Comparison of ENCODE assay signal across 17 mouse cellular contexts in the genomic region with DNA sequence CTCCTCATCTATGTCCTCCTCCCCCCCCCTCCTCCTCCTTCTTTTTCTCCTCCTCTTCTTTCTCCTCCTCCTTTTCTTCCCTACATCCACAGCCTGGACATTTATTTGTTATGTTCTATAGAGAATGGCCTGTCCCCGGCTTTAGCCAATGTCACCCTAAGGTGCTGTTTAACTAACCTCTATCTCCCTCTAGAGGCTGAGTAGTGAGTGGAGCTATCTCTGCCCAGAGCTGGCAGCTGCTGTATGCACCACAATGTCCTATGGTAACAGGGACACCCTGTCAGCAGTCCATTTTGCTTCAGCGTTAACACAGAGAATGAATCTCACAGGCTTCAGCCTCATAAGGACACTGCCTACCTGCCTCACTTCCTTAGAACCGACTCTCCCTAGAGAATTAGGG.
A peak's percentile ranks its signal among the peaks of the same experiment; 100 is the strongest.
DNase-seq lines count a peak whose midpoint lies in the region; ATAC-seq and TF ChIP-seq lines count a peak whose summit lies in the region.
"Had no signal": no experiment of that assay in that cellular context is flagged by ENCODE, and none has a peak within 500 bp of the region (broad histone marks: within the 10 kb centered on the region; RNA-seq: fewer than 3 reads in every experiment).

No protein-coding gene starts in this region.

- TF ChIP-seq CTCF in kidney, postnatal 0 days (IDR thresholded peaks at IDR 0.05; ENCODE audit: low read depth): peak; percentile 55

- no peak overlapping the region for H3K4me2 ChIP-seq in kidney, postnatal 0 days (ENCODE audit: low read length)
- H3K4me2 ChIP-seq in midbrain, embryonic 14.5 days (ENCODE audit: low read length): no peak overlapping the region
- H3K4me2 ChIP-seq in midbrain, embryonic 11.5 days: no peak overlapping the region
- H3K4me2 ChIP-seq: embryonic facial prominence, embryonic 13.5 days; heart, embryonic 15.5 days; hindbrain, embryonic 14.5 days; midbrain, embryonic 13.5 days had no signal

- no peaks in the 10 kb centered on the region for H3K9me3 ChIP-seq in kidney, postnatal 0 days (replicated peaks; ENCODE audit: low read length)
- H3K9me3 ChIP-seq in midbrain, embryonic 14.5 days (ENCODE audit: control insufficient read depth, low read length): no peaks in the 10 kb centered on the region
- no peaks in the 10 kb centered on the region for H3K9me3 ChIP-seq in midbrain, embryonic 11.5 days (ENCODE audit: control insufficient read depth, low read length)
- H3K9me3 ChIP-seq: embryonic facial prominence, embryonic 13.5 days; heart, embryonic 15.5 days; midbrain, embryonic 13.5 days had no signal

- H3K4me3 ChIP-seq in kidney, postnatal 0 days (replicated peaks; ENCODE audit: low read depth, low read length): no peak overlapping the region
- no peak overlapping the region for H3K4me3 ChIP-seq in midbrain, embryonic 14.5 days (replicated peaks; ENCODE audit: low read depth, low read length)
- H3K4me3 ChIP-seq in midbrain, embryonic 11.5 days (ENCODE audit: low read depth, low read length): no peak overlapping the region
- H3K4me3 ChIP-seq: embryonic facial prominence, embryonic 13.5 days; heart, embryonic 15.5 days; midbrain, embryonic 13.5 days had no signal

- WGBS in kidney, postnatal 0 days: 79% methylated on average over 3 of the region's 3 CpGs
- WGBS in midbrain, embryonic 14.5 days: 82% methylated on average over 3 of the region's 3 CpGs
- 83% methylated on average over 3 of the region's 3 CpGs for WGBS in midbrain, embryonic 11.5 days

- H3K27me3 ChIP-seq in kidney, postnatal 0 days (ENCODE audit: insufficient read depth, low read length): no peaks in the 10 kb centered on the region
- no peaks in the 10 kb centered on the region for H3K27me3 ChIP-seq in midbrain, embryonic 14.5 days (ENCODE audit: control insufficient read depth, insufficient read depth, low read length)
- H3K27me3 ChIP-seq in midbrain, embryonic 11.5 days (ENCODE audit: control insufficient read depth, insufficient read depth, low read length): no peaks in the 10 kb centered on the region
- no peaks in the 10 kb centered on the region for H3K27me3 ChIP-seq in splenic B cell, adult 2 months (ENCODE audit: control insufficient read depth, insufficient read depth, low read length, poor library complexity, severe bottlenecking)
- H3K27me3 ChIP-seq: embryonic facial prominence, embryonic 13.5 days; heart, embryonic 15.5 days; midbrain, embryonic 13.5 days had no signal

- DNase-seq in adrenal gland, postnatal 36 days: peak; percentile 29 to 52
- no peak for DNase-seq in adrenal gland, postnatal 10 days
- no peak for DNase-seq in kidney, postnatal 0 days (ENCODE audit: low spot score)
- no peak for DNase-seq in kidney, adult 18-20 months
- peak; percentile 31 for DNase-seq in midbrain, embryonic 14.5 days
- DNase-seq in midbrain, embryonic 11.5 days (ENCODE audit: low spot score, missing footprints): no peak
- DNase-seq in splenic B cell, adult 2 months (ENCODE audit: low read depth, low spot score): peak; percentile 47
- no peak for DNase-seq in Muller cell, postnatal 12 days (ENCODE audit: inconsistent ontology term)
- DNase-seq: cerebellum, adult 11-12 months; gastrocnemius, postnatal 25 days; layer of hippocampus, adult 9-11 months; right cerebral cortex, postnatal 25 days; thymus, adult 18-20 months had no signal

- 0 out of 2 replicates have a peak, but pooled peaks cover 9% of the 10 kb centered on the region for H3K36me3 ChIP-seq in kidney, postnatal 0 days (ENCODE audit: insufficient read depth, low read length)
- peaks cover 17% of the 10 kb centered on the region; the same call in 1 of the 2 replicates for H3K36me3 ChIP-seq in midbrain, embryonic 14.5 days (ENCODE audit: control insufficient read depth, insufficient read depth, low read length)
- peaks cover 22% of the 10 kb centered on the region for H3K36me3 ChIP-seq in midbrain, embryonic 11.5 days (ENCODE audit: control insufficient read depth, insufficient read depth, low read length)
- H3K36me3 ChIP-seq in splenic B cell, adult 2 months (ENCODE audit: control insufficient read depth, insufficient read depth, low read length, poor library complexity, severe bottlenecking): peaks cover 9% of the 10 kb centered on the region

- no peaks in the 10 kb centered on the region for H3K4me1 ChIP-seq in kidney, postnatal 0 days (replicated peaks; ENCODE audit: insufficient read depth, low read length)
- no peaks in the 10 kb centered on the region for H3K4me1 ChIP-seq in midbrain, embryonic 14.5 days (ENCODE audit: control insufficient read depth, insufficient read depth, low read length)
- H3K4me1 ChIP-seq in midbrain, embryonic 11.5 days (ENCODE audit: control insufficient read depth, insufficient read depth, low read length): no peaks in the 10 kb centered on the region
- H3K4me1 ChIP-seq: embryonic facial prominence, embryonic 13.5 days; heart, embryonic 15.5 days; midbrain, embryonic 13.5 days had no signal

- no peak for ATAC-seq in kidney, postnatal 0 days (replicated peaks; ENCODE audit: low FRiP score, low read depth)
- ATAC-seq in midbrain, embryonic 14.5 days (ENCODE audit: low FRiP score, low TSS enrichment): no peak
- ATAC-seq in midbrain, embryonic 11.5 days (ENCODE audit: low FRiP score): no peak
- ATAC-seq: midbrain, embryonic 13.5 days had no signal

- H3K27ac ChIP-seq in kidney, postnatal 0 days: no peak overlapping the region
- H3K27ac ChIP-seq in midbrain, embryonic 14.5 days (replicated peaks; ENCODE audit: low read depth, low read length): no peak overlapping the region
- no peak overlapping the region for H3K27ac ChIP-seq in midbrain, embryonic 11.5 days (ENCODE audit: low read depth, low read length)
- H3K27ac ChIP-seq: embryonic facial prominence, embryonic 13.5 days; heart, embryonic 15.5 days; hindbrain, embryonic 14.5 days; midbrain, embryonic 13.5 days had no signal

- H3K9ac ChIP-seq in kidney, postnatal 0 days (ENCODE audit: low read depth, low read length): no peak overlapping the region
- no peak overlapping the region for H3K9ac ChIP-seq in midbrain, embryonic 14.5 days (replicated peaks; ENCODE audit: low read length)
- H3K9ac ChIP-seq in midbrain, embryonic 11.5 days (ENCODE audit: low read length): no peak overlapping the region
- H3K9ac ChIP-seq: embryonic facial prominence, embryonic 13.5 days; heart, embryonic 15.5 days; hindbrain, embryonic 14.5 days; midbrain, embryonic 13.5 days had no signal

Comparison
In these comparisons a context has a peak if more than half of its experiments do, and no peak if none do; other contexts are left out.
1. DNase-seq: peak in adrenal gland, postnatal 36 days (2 of 2), midbrain, embryonic 14.5 days (single experiment) and splenic B cell, adult 2 months (single experiment); none in adrenal gland, postnatal 10 days (single experiment), kidney, postnatal 0 days (single experiment), kidney, adult 18-20 months (single experiment), midbrain, embryonic 11.5 days (single experiment) and Muller cell, postnatal 12 days (single experiment).